Mouse (Mus musculus): ENCODE measurements around the gene Tmem121.

Tmem121 gene

GRCm38 (mm10) chr12:113148381-113149035 lies 37.2 kb upstream of the Tmem121 start:
- intact Hi-C loops (cut with DNase I) = loop anchor here (5.0 kb wide), 2 partner anchors 39 to 59 kb away; partner anchors contain the start of gene Tmem121

- intact Hi-C loops (cut with DNase I) = loop anchor here (5.0 kb wide), 2 partner anchors 38 to 58 kb away; partner anchors contain the start of gene Tmem121
These were observed 36.4 kb upstream of the Tmem121 start for GRCm38 (mm10) chr12:113149341-113149740.

GRCm38 (mm10) chr12:113149896-113150295 lies 35.8 kb upstream of the Tmem121 start:
- intact Hi-C loops (cut with DNase I) = loop anchor here (5.0 kb wide), 3 partner anchors 33 to 57 kb away; partner anchors contain the start of gene Tmem121

- intact Hi-C loops (cut with DNase I) = loop anchor here (5.0 kb wide), 1 partner anchor 33 kb away; no protein-coding TSS in a partner anchor
These were observed 35.1 kb upstream of the Tmem121 start for GRCm38 (mm10) chr12:113150591-113150990.

GRCm38 (mm10) chr12:113151046-113151445 lies 34.7 kb upstream of the Tmem121 start:
- intact Hi-C loops (cut with DNase I) = loop anchor here (5.0 kb wide), 1 partner anchor 34 kb away; no protein-coding TSS in a partner anchor

GRCm38 (mm10) chr12:113151661-113152271 lies 34.0 kb upstream of the Tmem121 start:
- intact Hi-C loops (cut with DNase I) = loop anchor here (5.0 kb wide), 1 partner anchor 34 kb away; no protein-coding TSS in a partner anchor

- intact Hi-C loops (cut with DNase I) = loop anchor here (5.0 kb wide), 1 partner anchor 35 kb away; no protein-coding TSS in a partner anchor
These were observed 33.5 kb upstream of the Tmem121 start for GRCm38 (mm10) chr12:113152272-113152661.

GRCm38 (mm10) chr12:113152991-113153525 lies 32.7 kb upstream of the Tmem121 start:
- intact Hi-C loops (cut with DNase I) = loop anchor here (5.0 kb wide), 1 partner anchor 36 kb away; no protein-coding TSS in a partner anchor

GRCm38 (mm10) chr12:113153971-113154370 lies 31.8 kb upstream of the Tmem121 start:
- intact Hi-C loops (cut with DNase I) = loop anchor here (5.0 kb wide), 1 partner anchor 37 kb away; no protein-coding TSS in a partner anchor

- intact Hi-C loops (cut with DNase I) = loop anchor here (5.0 kb wide), 1 partner anchor 37 kb away; no protein-coding TSS in a partner anchor
These were observed 31.0 kb upstream of the Tmem121 start for GRCm38 (mm10) chr12:113154747-113155075.

GRCm38 (mm10) chr12:113155076-113155771 lies 30.5 kb upstream of the Tmem121 start:
- intact Hi-C loops (cut with DNase I) = no loop called here

GRCm38 (mm10) chr12:113155887-113156539 lies 29.7 kb upstream of the Tmem121 start, which contains the start of gene Tedc1:
TSS of gene Tedc1 (plus strand) at chr12:113156421.
- intact Hi-C loops (cut with DNase I) = no loop called here

- intact Hi-C loops (cut with DNase I) = no loop called here
These were observed 29.2 kb upstream of the Tmem121 start for GRCm38 (mm10) chr12:113156540-113156929.

- intact Hi-C loops (cut with DNase I) = no loop called here
These were observed 28.7 kb upstream of the Tmem121 start for GRCm38 (mm10) chr12:113157002-113157401.

- intact Hi-C loops (cut with DNase I) = no loop called here
These were observed 28.2 kb upstream of the Tmem121 start for GRCm38 (mm10) chr12:113157521-113157920.

GRCm38 (mm10) chr12:113157971-113158370 lies 27.8 kb upstream of the Tmem121 start:
- intact Hi-C loops (cut with DNase I) = no loop called here

- intact Hi-C loops (cut with DNase I) = no loop called here
These were observed 22.1 kb upstream of the Tmem121 start for GRCm38 (mm10) chr12:113163561-113164006.

GRCm38 (mm10) chr12:113168031-113168536 lies 17.6 kb upstream of the Tmem121 start:
- intact Hi-C loops (cut with DNase I) = no loop called here

- intact Hi-C loops (cut with DNase I) = no loop called here
These were observed 8.6 kb upstream of the Tmem121 start for GRCm38 (mm10) chr12:113176960-113177725.

- intact Hi-C loops (cut with DNase I) = no loop called here
These were observed 4.7 kb upstream of the Tmem121 start for GRCm38 (mm10) chr12:113181020-113181419.
